Mouse (Mus musculus): Measurements from ENCODE around the gene Mef2b. TPM values are rescaled to one million over a fixed set of nuclear protein-coding genes. Genes with fewer than 3 reads are reported as not detected.

Gene Mef2b
- polyA plus RNA-seq, 1 experiment: 0.85 TPM

- H3K36me3 ChIP-seq (ENCODE audit: control insufficient read depth, insufficient read depth): no peaks in the 10 kb centered on the region
- H3ac ChIP-seq (ENCODE audit: control insufficient read depth, insufficient read length): no peak overlapping the region
- TF ChIP-seq TCF3 (IDR thresholded peaks at IDR 0.05; ENCODE audit: insufficient read length, low read depth) (no peak), MYOD1 (IDR thresholded peaks at IDR 0.05; ENCODE audit: control insufficient read depth in 1 of 3, insufficient read length in 2 of 3, low read depth in 2 of 3) (no peak), SRF (IDR thresholded peaks at IDR 0.05; ENCODE audit: control insufficient read depth, insufficient read length, low read depth) (no peak), POLR2A (IDR thresholded peaks at IDR 0.05; ENCODE audit: insufficient read length, low read depth) (no peak), POLR2AphosphoS2 (IDR thresholded peaks at IDR 0.05; ENCODE audit: insufficient read length, low read depth) (no peak), USF1 (IDR thresholded peaks at IDR 0.05; ENCODE audit: low read depth) (no peak), MYOG (IDR thresholded peaks at IDR 0.05; ENCODE audit: control insufficient read depth in 1 of 3, insufficient read depth in 1 of 3, insufficient read length in 2 of 3, low read depth in 2 of 3) (no peak), MAX (IDR thresholded peaks at IDR 0.05; ENCODE audit: low read depth) (no peak), REST (IDR thresholded peaks at IDR 0.05; ENCODE audit: insufficient read depth, insufficient read length) (no peak)
- H3K4me3 ChIP-seq: no peak overlapping the region
- no peaks in the 10 kb centered on the region for H3K79me2 ChIP-seq (ENCODE audit: control insufficient read depth, insufficient read depth)
- H3K4me2 ChIP-seq (ENCODE audit: low read depth): no peak overlapping the region
- H3K27me3 ChIP-seq (ENCODE audit: control insufficient read depth, insufficient read depth, insufficient read length): no peaks in the 10 kb centered on the region
Observed at GRCm38 (mm10) chr8:70197603-70198002, 58.1 kb downstream of the Mef2b start.

- Histone ChIP-seq H3K36me3 (ENCODE audit: control insufficient read depth, insufficient read depth) (no peaks in the 10 kb centered on the region), H3K79me2 (ENCODE audit: control insufficient read depth, insufficient read depth) (no peaks in the 10 kb centered on the region), H3ac (ENCODE audit: control insufficient read depth, insufficient read length) (no peak overlapping the region), H3K27me3 (ENCODE audit: control insufficient read depth, insufficient read depth, insufficient read length) (no peaks in the 10 kb centered on the region), H3K4me3 (no peak overlapping the region), H3K4me2 (ENCODE audit: low read depth) (no peak overlapping the region)
- TF ChIP-seq POLR2A (IDR thresholded peaks at IDR 0.05; ENCODE audit: insufficient read length, low read depth): no peak
- no peak for TF ChIP-seq SRF (IDR thresholded peaks at IDR 0.05; ENCODE audit: control insufficient read depth, insufficient read length, low read depth)
- TF ChIP-seq E2F4 (IDR thresholded peaks at IDR 0.05; ENCODE audit: insufficient read depth): no peak
- no peak for TF ChIP-seq POLR2AphosphoS2 (IDR thresholded peaks at IDR 0.05; ENCODE audit: insufficient read length, low read depth)
- no peak for TF ChIP-seq MYOG (IDR thresholded peaks at IDR 0.05; ENCODE audit: control insufficient read depth in 1 of 3, insufficient read depth in 1 of 3, insufficient read length in 2 of 3, low read depth in 2 of 3)
- no peak for TF ChIP-seq CEBPB (IDR thresholded peaks at IDR 0.05; ENCODE audit: insufficient read depth, poor library complexity, severe bottlenecking)
- no peak for TF ChIP-seq USF1 (IDR thresholded peaks at IDR 0.05; ENCODE audit: low read depth)
- no peak for TF ChIP-seq REST (IDR thresholded peaks at IDR 0.05; ENCODE audit: insufficient read depth, insufficient read length)
- no peak for TF ChIP-seq TCF3 (IDR thresholded peaks at IDR 0.05; ENCODE audit: insufficient read length, low read depth)
- TF ChIP-seq MYOD1 (IDR thresholded peaks at IDR 0.05; ENCODE audit: control insufficient read depth in 1 of 3, insufficient read length in 2 of 3, low read depth in 2 of 3): no peak
- no peak for TF ChIP-seq TCF12 (IDR thresholded peaks at IDR 0.05; ENCODE audit: insufficient read depth, poor library complexity, severe bottlenecking)
- TF ChIP-seq MAX (IDR thresholded peaks at IDR 0.05; ENCODE audit: low read depth): no peak
Observed at GRCm38 (mm10) chr8:70200098-70200681, 60.7 kb downstream of the Mef2b start.

DNA sequence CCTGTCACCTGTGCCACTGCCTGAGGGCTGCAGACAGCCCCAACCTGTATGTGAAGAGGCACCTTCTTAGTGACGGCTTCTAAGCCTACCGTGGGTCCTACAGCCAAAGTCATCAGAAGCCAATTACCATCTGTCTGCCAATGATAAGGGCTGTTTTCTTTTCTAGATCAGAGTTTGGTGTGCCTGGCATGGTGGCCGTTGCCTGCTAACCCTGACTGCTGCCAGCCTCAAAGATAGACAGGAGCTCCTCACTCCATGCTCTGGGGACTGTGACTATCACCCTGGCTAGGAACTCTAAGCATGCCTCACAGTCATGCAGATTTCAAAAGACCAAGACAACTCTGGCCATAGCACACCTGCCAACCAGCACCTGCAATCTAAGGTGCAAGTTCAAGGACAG lies 61.9 kb downstream of the Mef2b start:
- Histone ChIP-seq H3K4me3 (no peak overlapping the region), H3K79me2 (ENCODE audit: control insufficient read depth, insufficient read depth) (no peaks in the 10 kb centered on the region), H3K27me3 (ENCODE audit: control insufficient read depth, insufficient read depth, insufficient read length) (no peaks in the 10 kb centered on the region), H3K4me2 (ENCODE audit: low read depth) (no peak overlapping the region), H3K36me3 (ENCODE audit: control insufficient read depth, insufficient read depth) (no peaks in the 10 kb centered on the region), H3ac (ENCODE audit: control insufficient read depth, insufficient read length) (no peak overlapping the region)
- no peak for TF ChIP-seq TCF3 (IDR thresholded peaks at IDR 0.05; ENCODE audit: insufficient read length, low read depth)
- TF ChIP-seq E2F4 (IDR thresholded peaks at IDR 0.05; ENCODE audit: insufficient read depth): no peak
- TF ChIP-seq MYOD1 (IDR thresholded peaks at IDR 0.05; ENCODE audit: control insufficient read depth in 1 of 3, insufficient read length in 2 of 3, low read depth in 2 of 3): no peak

GRCm38 (mm10) chr8:70203072-70203471 lies 63.6 kb downstream of the Mef2b start:
- H3K36me3 ChIP-seq (ENCODE audit: control insufficient read depth, insufficient read depth): no peaks in the 10 kb centered on the region
- TF ChIP-seq USF1 (IDR thresholded peaks at IDR 0.05; ENCODE audit: low read depth) (no peak), MYOD1 (IDR thresholded peaks at IDR 0.05; ENCODE audit: control insufficient read depth in 1 of 3, insufficient read length in 2 of 3, low read depth in 2 of 3) (no peak), TCF12 (IDR thresholded peaks at IDR 0.05; ENCODE audit: insufficient read depth, poor library complexity, severe bottlenecking) (no peak), SRF (IDR thresholded peaks at IDR 0.05; ENCODE audit: control insufficient read depth, insufficient read length, low read depth) (no peak), E2F4 (IDR thresholded peaks at IDR 0.05; ENCODE audit: insufficient read depth) (no peak)
- H3ac ChIP-seq (ENCODE audit: control insufficient read depth, insufficient read length): no peak overlapping the region
- H3K4me2 ChIP-seq (ENCODE audit: low read depth): no peak overlapping the region
- H3K4me3 ChIP-seq: no peak overlapping the region
- no peaks in the 10 kb centered on the region for H3K79me2 ChIP-seq (ENCODE audit: control insufficient read depth, insufficient read depth)
- H3K27me3 ChIP-seq (ENCODE audit: control insufficient read depth, insufficient read depth, insufficient read length): no peaks in the 10 kb centered on the region

GRCm38 (mm10) chr8:70204757-70205156 lies 65.2 kb downstream of the Mef2b start:
- Histone ChIP-seq H3K4me3 (no peak overlapping the region), H3ac (ENCODE audit: control insufficient read depth, insufficient read length) (no peak overlapping the region), H3K79me2 (ENCODE audit: control insufficient read depth, insufficient read depth) (no peaks in the 10 kb centered on the region), H3K27me3 (ENCODE audit: control insufficient read depth, insufficient read depth, insufficient read length) (no peaks in the 10 kb centered on the region), H3K4me2 (ENCODE audit: low read depth) (no peak overlapping the region), H3K36me3 (ENCODE audit: control insufficient read depth, insufficient read depth) (no peaks in the 10 kb centered on the region)
- TF ChIP-seq TCF3 (IDR thresholded peaks at IDR 0.05; ENCODE audit: insufficient read length, low read depth) (no peak), SRF (IDR thresholded peaks at IDR 0.05; ENCODE audit: control insufficient read depth, insufficient read length, low read depth) (no peak)

Data from myocyte (in vitro differentiated cells).